Mouse (Mus musculus): ENCODE data around the gene Cercam. TPM values are rescaled to one million over a fixed set of nuclear protein-coding genes. Genes with fewer than 3 reads are reported as not detected.

Gene Cercam
- total and polyA plus RNA-seq, 2 experiments from 2014 or later, result 22.8 to 28.0 TPM

DNA sequence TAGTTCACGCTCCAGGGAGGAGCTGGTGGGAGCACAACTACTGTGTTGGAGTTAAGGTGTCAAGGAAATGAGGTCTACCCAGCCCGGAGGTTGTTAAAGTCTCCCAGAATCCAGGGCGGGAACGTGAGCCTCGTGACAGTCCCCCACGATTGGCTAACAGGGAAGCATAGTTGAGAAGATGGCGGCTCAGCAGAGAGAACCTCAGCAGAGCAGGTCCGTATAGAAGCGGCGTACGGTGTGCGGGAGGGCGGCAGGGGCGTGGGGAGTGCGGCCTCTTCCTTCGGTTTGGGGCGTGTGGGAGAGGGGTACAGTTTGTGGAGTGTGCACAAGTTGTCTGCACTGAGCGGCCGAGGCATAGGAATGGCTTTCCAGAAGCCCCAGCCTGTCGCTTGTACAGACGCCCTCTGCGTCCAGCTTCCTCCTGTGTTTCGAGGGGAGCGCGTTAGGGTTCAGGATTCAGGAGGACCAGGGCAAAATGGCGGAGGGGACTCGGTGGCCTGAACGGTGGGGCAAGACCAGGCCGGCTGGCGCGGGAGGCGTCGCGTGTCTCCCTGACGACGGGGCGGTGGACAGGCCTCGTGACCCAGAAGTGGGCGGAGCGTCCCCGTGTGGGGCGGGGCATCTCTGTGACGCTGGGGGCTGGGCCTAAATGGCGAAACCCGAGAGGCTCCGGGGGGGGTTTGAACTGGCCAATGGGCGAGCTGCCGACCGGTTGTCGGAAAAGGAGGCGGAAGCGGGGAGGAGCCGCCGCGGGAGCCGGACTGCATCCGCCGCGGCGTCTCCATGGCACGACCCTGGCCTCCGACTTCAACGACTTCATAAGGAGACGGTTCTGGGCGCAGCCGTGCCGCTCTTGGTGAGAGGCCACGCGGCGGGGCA lies 20.3 kb downstream of the Cercam start, which contains the start of gene Odf2:
TSS of gene Odf2 (plus strand) at position 156 of the 879 bp plus-strand sequence.
- Histone ChIP-seq H3K4me1 (ENCODE audit: insufficient read depth, low read length) (peaks cover 5% of the 10 kb centered on the region; the same call in 1 of the 2 replicates), H3K27me3 (ENCODE audit: insufficient read depth, low read length) (no peaks in the 10 kb centered on the region), H3K27ac (ENCODE audit: low read depth, low read length) (peak within 1 kb of the TSS; percentile 91), H3K4me2 (ENCODE audit: low read depth, low read length, poor library complexity, severe bottlenecking) (peak within 1 kb of the TSS; percentile 84), H3K4me3 (ENCODE audit: low read depth, low read length) (peak within 1 kb of the TSS; percentile 99), H3K9ac (replicated peaks; ENCODE audit: low read length, poor library complexity, severe bottlenecking) (peak within 1 kb of the TSS; percentile 98), H3K36me3 (ENCODE audit: insufficient read depth, low read length) (peaks cover 19% of the 10 kb centered on the region), H3K9me3 (ENCODE audit: low read length) (no peaks in the 10 kb centered on the region)
- ATAC-seq (ENCODE audit: low FRiP score) (peak; percentile 92), DNase-seq (ENCODE audit: low spot score) (peak; percentile 99)
- TF ChIP-seq CTCF (IDR thresholded peaks at IDR 0.05), result no peak; the same call in 1 of the 2 replicates
- 1% methylated on average over 54 of the region's 70 CpGs for WGBS

DNA sequence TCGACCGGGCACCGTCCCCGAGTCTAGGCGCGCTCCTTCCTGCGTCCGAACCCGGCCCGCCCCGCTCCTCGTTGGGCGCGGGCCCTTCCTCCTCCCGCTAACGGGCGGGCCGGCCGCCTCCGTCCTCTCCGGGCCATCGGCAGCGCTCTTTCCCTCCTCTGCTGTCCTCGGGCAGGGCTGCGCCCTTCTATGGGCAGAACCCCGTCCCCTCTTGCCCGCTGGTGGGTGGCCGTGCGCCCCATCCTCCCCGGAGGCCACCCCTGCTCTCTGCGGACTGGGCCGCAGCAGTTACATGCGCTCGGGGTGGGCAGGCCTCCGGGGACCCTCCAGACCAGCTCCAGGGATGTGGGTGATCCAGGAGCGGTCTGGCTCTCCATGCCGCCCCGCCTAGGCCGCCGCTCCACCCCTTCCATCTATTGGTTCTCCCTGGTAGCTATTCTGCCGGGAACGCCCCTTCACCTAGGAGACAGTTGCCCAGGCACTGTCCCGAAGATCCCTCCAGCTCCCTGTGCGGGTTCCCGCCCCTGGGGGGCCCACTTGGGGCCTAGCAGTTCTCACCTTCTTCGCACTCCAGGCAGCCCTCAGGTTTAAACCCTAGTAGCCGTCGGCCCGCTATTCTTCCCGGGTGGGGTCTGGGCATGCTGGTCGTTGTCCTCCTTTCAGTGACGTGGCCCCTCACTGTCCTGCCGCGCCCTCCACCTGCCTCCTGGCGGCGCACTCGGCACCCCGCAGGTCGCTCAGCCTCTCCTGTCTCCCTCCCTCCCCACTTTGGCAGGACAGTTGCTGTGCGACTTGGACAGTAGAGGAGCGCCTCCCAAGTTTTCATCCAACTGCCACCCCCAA lies 21.2 kb downstream of the Cercam start:
- peak; percentile 62 for TF ChIP-seq CTCF (IDR thresholded peaks at IDR 0.05)
- peak overlapping the region; percentile 99 for H3K4me3 ChIP-seq (ENCODE audit: low read depth, low read length)
- ATAC-seq (ENCODE audit: low FRiP score), result peak; percentile 84
- H3K36me3 ChIP-seq (ENCODE audit: insufficient read depth, low read length), result peaks cover 25% of the 10 kb centered on the region
- peak; percentile 86 for DNase-seq (ENCODE audit: low spot score)
- peak overlapping the region; percentile 91 for H3K27ac ChIP-seq (ENCODE audit: low read depth, low read length)
- no peaks in the 10 kb centered on the region for H3K9me3 ChIP-seq (ENCODE audit: low read length)
- H3K4me2 ChIP-seq (ENCODE audit: low read depth, low read length, poor library complexity, severe bottlenecking), result peak overlapping the region; percentile 84
- H3K4me1 ChIP-seq (ENCODE audit: insufficient read depth, low read length), result peaks cover 5% of the 10 kb centered on the region; the same call in 1 of the 2 replicates
- under 1% methylated on average over 59 of the region's 61 CpGs for WGBS
- peak overlapping the region; percentile 98 for H3K9ac ChIP-seq (replicated peaks; ENCODE audit: low read length, poor library complexity, severe bottlenecking)
- H3K27me3 ChIP-seq (ENCODE audit: insufficient read depth, low read length), result no peaks in the 10 kb centered on the region

DNA sequence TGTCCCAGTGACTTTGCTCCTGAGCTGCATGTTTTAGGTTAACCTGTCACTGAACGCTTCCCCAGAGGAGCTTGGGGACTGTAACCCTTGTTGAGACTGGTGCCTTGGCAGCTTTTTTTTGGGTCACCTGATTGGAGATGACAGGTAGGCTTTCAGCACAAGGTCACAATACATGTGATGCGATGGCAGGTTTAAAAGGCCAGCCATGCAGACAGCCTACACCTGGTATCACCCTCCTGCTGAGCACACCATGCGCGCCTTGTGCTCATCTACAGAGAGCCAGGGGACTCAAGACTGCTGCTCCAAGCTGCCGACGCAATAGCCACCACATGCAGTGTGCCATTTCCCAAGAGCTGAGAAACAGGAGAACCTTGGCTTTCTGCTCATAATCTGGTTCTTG lies 22.8 kb downstream of the Cercam start:
- Histone ChIP-seq H3K4me2 (ENCODE audit: low read depth, low read length, poor library complexity, severe bottlenecking) (no peak overlapping the region), H3K9ac (replicated peaks; ENCODE audit: low read length, poor library complexity, severe bottlenecking) (no peak overlapping the region), H3K4me1 (ENCODE audit: insufficient read depth, low read length) (peaks cover 5% of the 10 kb centered on the region; the same call in 1 of the 2 replicates), H3K4me3 (ENCODE audit: low read depth, low read length) (no peak overlapping the region), H3K27ac (ENCODE audit: low read depth, low read length) (no peak overlapping the region), H3K27me3 (ENCODE audit: insufficient read depth, low read length) (no peaks in the 10 kb centered on the region), H3K36me3 (ENCODE audit: insufficient read depth, low read length) (peaks cover 34% of the 10 kb centered on the region), H3K9me3 (ENCODE audit: low read length) (no peaks in the 10 kb centered on the region)
- no peak for ATAC-seq (ENCODE audit: low FRiP score)
- no peak for TF ChIP-seq CTCF (IDR thresholded peaks at IDR 0.05)
- DNase-seq (ENCODE audit: low spot score), result no peak
- 89% methylated on average over 6 of the region's 6 CpGs for WGBS

DNA sequence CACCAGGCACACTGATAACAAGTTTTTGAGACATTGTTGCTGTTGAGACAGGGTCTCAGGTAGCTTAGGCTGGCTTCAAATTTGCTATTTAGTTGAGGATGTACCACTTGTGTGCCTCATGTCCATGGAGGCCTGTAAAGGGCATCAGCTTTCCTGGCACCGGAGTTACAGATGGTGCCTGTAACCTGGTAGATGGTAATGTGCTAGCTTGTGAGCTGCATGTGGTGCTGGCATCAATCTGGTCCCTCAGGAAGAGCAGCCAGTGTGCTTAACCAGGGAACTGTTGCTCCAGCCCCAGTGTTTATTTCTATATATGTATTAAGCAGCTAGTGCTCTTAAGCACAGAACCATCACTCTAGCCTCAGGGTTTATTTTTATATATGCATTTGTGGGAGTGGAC lies 27.1 kb downstream of the Cercam start:
- 100% methylated on average over 1 of the region's 1 CpGs for WGBS
- ATAC-seq (ENCODE audit: low FRiP score), result no peak
- H3K36me3 ChIP-seq (ENCODE audit: insufficient read depth, low read length), result peaks cover 62% of the 10 kb centered on the region

DNA sequence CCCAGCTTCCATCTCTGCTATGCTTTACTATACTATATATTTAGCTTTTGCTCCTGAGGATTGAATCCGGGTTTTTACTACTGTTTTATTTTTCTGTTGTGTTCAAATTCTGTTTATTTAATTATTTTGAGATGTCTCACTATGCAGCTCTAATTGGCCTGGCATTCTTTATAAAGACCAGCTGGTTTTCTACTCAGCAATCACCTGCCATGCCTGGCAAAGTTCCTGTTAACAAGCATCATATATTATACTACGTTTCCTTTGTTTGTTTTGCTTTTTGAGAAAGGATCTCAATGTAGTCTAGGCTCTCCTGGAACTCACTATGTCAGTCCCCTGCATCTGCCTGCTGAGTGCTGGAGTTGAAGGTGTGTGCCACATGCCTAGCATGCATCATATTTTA lies 28.4 kb downstream of the Cercam start:
- no peak for ATAC-seq (ENCODE audit: low FRiP score)
- peaks cover 69% of the 10 kb centered on the region for H3K36me3 ChIP-seq (ENCODE audit: insufficient read depth, low read length)
- TF ChIP-seq CTCF (IDR thresholded peaks at IDR 0.05), result no peak
- DNase-seq (ENCODE audit: low spot score), result no peak
- H3K4me1 ChIP-seq (ENCODE audit: insufficient read depth, low read length), result no peaks in the 10 kb centered on the region
- H3K4me2 ChIP-seq (ENCODE audit: low read depth, low read length, poor library complexity, severe bottlenecking), result no peak overlapping the region
- H3K4me3 ChIP-seq (ENCODE audit: low read depth, low read length), result no peak overlapping the region
- H3K27me3 ChIP-seq (ENCODE audit: insufficient read depth, low read length), result no peaks in the 10 kb centered on the region
- no peak overlapping the region for H3K9ac ChIP-seq (replicated peaks; ENCODE audit: low read length, poor library complexity, severe bottlenecking)
- no peaks in the 10 kb centered on the region for H3K9me3 ChIP-seq (ENCODE audit: low read length)
- 79% methylated on average over 2 of the region's 2 CpGs for WGBS
- H3K27ac ChIP-seq (ENCODE audit: low read depth, low read length), result no peak overlapping the region

More for the DNA sequence above, 27.1 kb downstream of the Cercam start:
- Histone ChIP-seq H3K9ac (replicated peaks; ENCODE audit: low read length, poor library complexity, severe bottlenecking) (no peak overlapping the region), H3K4me1 (ENCODE audit: insufficient read depth, low read length) (no peaks in the 10 kb centered on the region), H3K4me2 (ENCODE audit: low read depth, low read length, poor library complexity, severe bottlenecking) (no peak overlapping the region), H3K27me3 (ENCODE audit: insufficient read depth, low read length) (no peaks in the 10 kb centered on the region), H3K9me3 (ENCODE audit: low read length) (no peaks in the 10 kb centered on the region), H3K27ac (ENCODE audit: low read depth, low read length) (no peak overlapping the region), H3K4me3 (ENCODE audit: low read depth, low read length) (no peak overlapping the region)
- TF ChIP-seq CTCF (IDR thresholded peaks at IDR 0.05), result no peak
- DNase-seq (ENCODE audit: low spot score), result no peak

Measured in midbrain, postnatal 0 days (tissue).